Mouse (Mus musculus) retina, adult 2 months (tissue): Measurements from ENCODE around the gene Rem1.

Experiments used
- DNase-seq: peaks from one replicate; pipeline ENCODE4 v3.0.0-alpha.2; 2012; ENCODE audit warnings: low read depth, low spot score

Rem1 gene

GRCm38 (mm10) chr2:152626774-152627591 is at the start of gene Rem1:
TSS of gene Rem1 (plus strand) at chr2:152626951.
- no peak for DNase-seq

GRCm38 (mm10) chr2:152580107-152580506 is 46.6 kb upstream of the Rem1 start, which contains the start of gene Defb19:
TSS of gene Defb19 (minus strand) at chr2:152580312.
- no peak for DNase-seq

GRCm38 (mm10) chr2:152580612-152581011 is 46.1 kb upstream of the Rem1 start:
- no peak for DNase-seq

GRCm38 (mm10) chr2:152586926-152587560 is 39.7 kb upstream of the Rem1 start:
- DNase-seq = no peak

- no peak for DNase-seq
Measured at GRCm38 (mm10) chr2:152588450-152588849, 38.3 kb upstream of the Rem1 start.

GRCm38 (mm10) chr2:152589021-152589420 is 37.7 kb upstream of the Rem1 start:
- no peak for DNase-seq

GRCm38 (mm10) chr2:152599299-152599698 is 27.5 kb upstream of the Rem1 start, which contains the start of gene Defb45:
TSS of gene Defb45 (minus strand) at chr2:152599399.
- no peak for DNase-seq

- no peak for DNase-seq
Measured at GRCm38 (mm10) chr2:152600076-152600475, 26.7 kb upstream of the Rem1 start.

- no peak for DNase-seq
Measured at GRCm38 (mm10) chr2:152601275-152601960, 25.3 kb upstream of the Rem1 start.

- no peak for DNase-seq
Measured at GRCm38 (mm10) chr2:152604057-152604456, 22.7 kb upstream of the Rem1 start, which contains the start of gene Defb36. TSS of gene Defb36 (plus strand) at chr2:152604327.

- no peak for DNase-seq
Measured at GRCm38 (mm10) chr2:152607746-152608145, 19.0 kb upstream of the Rem1 start.

GRCm38 (mm10) chr2:152608719-152609118 is 18.0 kb upstream of the Rem1 start:
- DNase-seq = no peak

- no peak for DNase-seq
Measured at GRCm38 (mm10) chr2:152612193-152612592, 14.6 kb upstream of the Rem1 start.

- peak; percentile 36 for DNase-seq
Measured at GRCm38 (mm10) chr2:152615563-152615962, 11.2 kb upstream of the Rem1 start.

- no peak for DNase-seq
Measured at GRCm38 (mm10) chr2:152616470-152616869, 10.3 kb upstream of the Rem1 start.

- no peak for DNase-seq
Measured at GRCm38 (mm10) chr2:152617374-152617773, 9.4 kb upstream of the Rem1 start.

GRCm38 (mm10) chr2:152620367-152621134 is 6.2 kb upstream of the Rem1 start:
- DNase-seq = no peak

- DNase-seq = no peak
Measured at GRCm38 (mm10) chr2:152622151-152622550, 4.6 kb upstream of the Rem1 start.

GRCm38 (mm10) chr2:152622953-152623352 is 3.8 kb upstream of the Rem1 start, which contains the start of gene Defb25:
TSS of gene Defb25 (minus strand) at chr2:152623053.
- no peak for DNase-seq

GRCm38 (mm10) chr2:152624566-152624965 is 2.2 kb upstream of the Rem1 start:
- no peak for DNase-seq

GRCm38 (mm10) chr2:152625256-152625655 is 1.5 kb upstream of the Rem1 start:
- no peak for DNase-seq
